Comparison of ENCODE assay signal across 12 mouse cellular contexts in genomic region chr11:57582818-57583635, GRCm38 (mm10).
A peak's percentile ranks its signal among the peaks of the same experiment; 100 is the strongest.
DNase-seq lines count a peak whose midpoint lies in the region; ATAC-seq and TF ChIP-seq lines count a peak whose summit lies in the region.
"Had no signal": no experiment of that assay in that cellular context is flagged by ENCODE, and none has a peak within 500 bp of the region (broad histone marks: within the 10 kb centered on the region; RNA-seq: fewer than 3 reads in every experiment).

No protein-coding gene starts in this region.

- ATAC-seq in forebrain, embryonic 15.5 days (replicated peaks) = peak; percentile 90
- ATAC-seq in midbrain, embryonic 12.5 days (ENCODE audit: low FRiP score, low read depth) = peak; percentile 89

- 2% methylated on average over 10 of the region's 10 CpGs for whole genome bisulfite sequencing in forebrain, embryonic 15.5 days
- 13% methylated on average over 10 of the region's 10 CpGs for WGBS in midbrain, embryonic 12.5 days

- H3K9me3 ChIP-seq in E14TG2a.4 (ENCODE audit: low read length) = peaks cover 6% of the 10 kb centered on the region; the same call in 1 of the 2 replicates
- no peaks in the 10 kb centered on the region for H3K9me3 ChIP-seq in forebrain, embryonic 15.5 days
- no peaks in the 10 kb centered on the region for H3K9me3 ChIP-seq in midbrain, embryonic 12.5 days
- H3K9me3 ChIP-seq: limb, embryonic 15.5 days had no signal

- H3K27ac ChIP-seq in forebrain, embryonic 15.5 days (replicated peaks) = peak overlapping the region; percentile 61
- peak overlapping the region; percentile 67 for H3K27ac ChIP-seq in midbrain, embryonic 12.5 days (replicated peaks)
- H3K27ac ChIP-seq: limb, embryonic 15.5 days had no signal

- DNase-seq in R1 (ENCODE audit: low read depth, low spot score) = peak; percentile 98
- DNase-seq in ovary, postnatal 36 days (ENCODE audit: low spot score) = no peak
- no peak for DNase-seq in kidney, adult 18-20 months
- DNase-seq in kidney, adult 11 months = no peak
- DNase-seq in urinary bladder, postnatal 4 days (ENCODE audit: low spot score in 2 of 2) = no peak
- DNase-seq: gastrocnemius, postnatal 14 days; kidney, postnatal 14 days; thymus, postnatal 25 days had no signal

- H3K4me2 ChIP-seq in forebrain, embryonic 15.5 days (replicated peaks) = 0 out of 2 replicates have a peak overlapping the region, but pooled peaks have one; percentile 10
- H3K4me2 ChIP-seq in midbrain, embryonic 12.5 days (replicated peaks) = peak overlapping the region; percentile 24
- H3K4me2 ChIP-seq: limb, embryonic 15.5 days had no signal

- 0 out of 2 replicates have a peak, but pooled peaks cover 6% of the 10 kb centered on the region for H3K27me3 ChIP-seq in E14TG2a.4 (ENCODE audit: insufficient read depth, low read length)
- H3K27me3 ChIP-seq in forebrain, embryonic 15.5 days = no peaks in the 10 kb centered on the region
- peaks cover 23% of the 10 kb centered on the region for H3K27me3 ChIP-seq in midbrain, embryonic 12.5 days
- H3K27me3 ChIP-seq: limb, embryonic 15.5 days had no signal

- H3K9ac ChIP-seq in forebrain, embryonic 15.5 days (replicated peaks) = no peak overlapping the region
- H3K9ac ChIP-seq in midbrain, embryonic 12.5 days (replicated peaks) = 0 out of 2 replicates have a peak overlapping the region, but pooled peaks have one; percentile 24
- H3K9ac ChIP-seq: limb, embryonic 15.5 days had no signal

- no peak for TF ChIP-seq CTCF in E14TG2a.4 (conservative IDR thresholded peaks at IDR 0.05; ENCODE audit: low read length)

- H3K36me3 ChIP-seq in E14TG2a.4 (ENCODE audit: insufficient read depth, low read length) = no peaks in the 10 kb centered on the region
- no peaks in the 10 kb centered on the region for H3K36me3 ChIP-seq in forebrain, embryonic 15.5 days
- H3K36me3 ChIP-seq in midbrain, embryonic 12.5 days = no peaks in the 10 kb centered on the region
- H3K36me3 ChIP-seq: limb, embryonic 15.5 days had no signal

- H3K4me3 ChIP-seq in E14TG2a.4 (replicated peaks; ENCODE audit: low read length) = peak overlapping the region; percentile 26; the same call in 1 of the 2 replicates
- no peak overlapping the region for H3K4me3 ChIP-seq in forebrain, embryonic 15.5 days
- H3K4me3 ChIP-seq in midbrain, embryonic 12.5 days = no peak overlapping the region
- H3K4me3 ChIP-seq: limb, embryonic 15.5 days had no signal

- H3K4me1 ChIP-seq in E14TG2a.4 (replicated peaks; ENCODE audit: low read depth, low read length) = peaks cover 38% of the 10 kb centered on the region
- peaks cover 20% of the 10 kb centered on the region for H3K4me1 ChIP-seq in forebrain, embryonic 15.5 days
- H3K4me1 ChIP-seq in midbrain, embryonic 12.5 days = peaks cover 27% of the 10 kb centered on the region
